Mouse (Mus musculus): ENCODE measurements around the gene Asap2. TPM values are rescaled to one million over a fixed set of nuclear protein-coding genes. Genes with fewer than 3 reads are reported as not detected.

Gene Asap2
- total and polyA plus RNA-seq, 3 experiments: 0.46 to 1.9 TPM; not detected in 1

DNA sequence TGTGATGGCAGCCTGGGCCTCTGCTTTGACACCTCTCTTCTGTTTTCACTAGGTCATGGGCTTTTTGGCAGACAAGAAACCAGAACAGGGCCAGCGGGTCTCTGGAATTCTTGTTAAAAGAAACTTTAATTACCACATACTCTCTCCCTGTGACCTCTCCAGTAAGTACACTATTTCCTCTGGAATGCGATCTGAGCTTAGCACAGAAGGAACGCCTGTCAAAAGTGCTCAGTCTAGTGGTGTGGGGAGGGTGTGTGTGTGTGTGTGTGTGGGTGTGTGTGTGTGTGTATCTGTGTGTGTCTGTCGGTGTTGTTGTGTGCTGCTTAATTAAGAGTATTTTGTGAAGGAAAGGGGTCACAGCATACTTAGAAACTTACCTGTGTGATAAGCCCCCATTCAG is 316.5 kb downstream of the Asap2 start:
- no peaks in the 10 kb centered on the region; a peak in 1 of 4 replicates for H3K36me3 ChIP-seq (ENCODE audit: control insufficient read depth in 1 of 2, insufficient read depth in 2 of 2, low read length in 2 of 2)
- H3K4me1 ChIP-seq (ENCODE audit: control insufficient read depth in 1 of 2, insufficient read depth in 2 of 2, low read length in 2 of 2): no peaks in the 10 kb centered on the region
- no peaks in the 10 kb centered on the region for H3K27me3 ChIP-seq (ENCODE audit: control insufficient read depth in 1 of 2, insufficient read depth in 2 of 2, low read length in 2 of 2)
- no peak for DNase-seq (ENCODE audit: low read depth, low spot score)
- H3K9me3 ChIP-seq (replicated peaks; ENCODE audit: insufficient read depth, low read length): no peaks in the 10 kb centered on the region
- H3K9ac ChIP-seq (ENCODE audit: control insufficient read depth, low read depth, low read length, poor library complexity, severe bottlenecking): no peak overlapping the region
- no peak overlapping the region for H3K4me3 ChIP-seq (ENCODE audit: control insufficient read depth in 1 of 2, insufficient read depth in 1 of 2, low read depth in 2 of 2, low read length in 2 of 2)
- no peaks in the 10 kb centered on the region for H3K79me2 ChIP-seq (ENCODE audit: control insufficient read depth, insufficient read depth, low read length, poor library complexity)
- H3K27ac ChIP-seq (ENCODE audit: control insufficient read depth, low read depth, low read length): no peak overlapping the region
- TF ChIP-seq ZC3H11A (IDR thresholded peaks at IDR 0.05; ENCODE audit: low read depth, low read length): no peak
- TF ChIP-seq BHLHE40 (IDR thresholded peaks at IDR 0.05; ENCODE audit: borderline replicate concordance, low read depth, low read length): no peak
- no peak for TF ChIP-seq SMC3 (IDR thresholded peaks at IDR 0.05; ENCODE audit: low read depth, low read length)
- TF ChIP-seq TAL1 (IDR thresholded peaks at IDR 0.05; ENCODE audit: low read length): no peak
- TF ChIP-seq GABPA (IDR thresholded peaks at IDR 0.05; ENCODE audit: low read depth, low read length): no peak
- TF ChIP-seq POLR2AphosphoS5 (IDR thresholded peaks at IDR 0.05; ENCODE audit: borderline replicate concordance, low read depth, low read length): no peak
- no peak for TF ChIP-seq POLR2AphosphoS2 (IDR thresholded peaks at IDR 0.05; ENCODE audit: low read length)
- no peak for TF ChIP-seq SIN3A (IDR thresholded peaks at IDR 0.05; ENCODE audit: low read length)
- no peak for TF ChIP-seq USF2 (IDR thresholded peaks at IDR 0.05; ENCODE audit: borderline replicate concordance in 1 of 2, insufficient read depth in 1 of 2, low read depth in 1 of 2, low read length in 2 of 2)
- TF ChIP-seq NELFE (IDR thresholded peaks at IDR 0.05; ENCODE audit: low read depth, low read length): no peak
- TF ChIP-seq JUND (IDR thresholded peaks at IDR 0.05; ENCODE audit: low read depth, low read length): no peak

DNA sequence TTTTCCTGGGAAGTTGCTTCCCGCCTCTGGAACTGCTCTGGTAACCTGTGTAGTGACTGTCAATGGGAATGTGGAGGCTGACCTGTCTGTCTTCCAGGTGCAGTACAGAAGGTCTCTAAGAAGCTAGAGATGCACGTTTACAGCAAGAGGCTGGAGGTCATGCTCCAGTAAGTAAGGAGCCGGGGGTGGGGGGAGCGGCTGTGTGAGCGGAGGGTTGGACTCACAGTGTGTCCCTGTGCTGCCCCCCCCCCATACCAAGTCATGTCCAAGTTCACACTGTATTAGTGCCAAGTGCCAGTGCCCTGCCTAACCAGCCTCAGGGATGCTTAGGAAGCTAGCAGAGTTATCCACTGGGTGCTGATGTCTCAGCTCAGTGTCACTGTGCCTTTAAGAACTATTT is 321.9 kb downstream of the Asap2 start:
- no peak overlapping the region for H3K4me3 ChIP-seq (ENCODE audit: control insufficient read depth in 1 of 2, insufficient read depth in 1 of 2, low read depth in 2 of 2, low read length in 2 of 2)
- H3K36me3 ChIP-seq (ENCODE audit: control insufficient read depth in 1 of 2, insufficient read depth in 2 of 2, low read length in 2 of 2): no peaks in the 10 kb centered on the region; a peak in 2 of 4 replicates
- H3K9ac ChIP-seq (ENCODE audit: control insufficient read depth, low read depth, low read length, poor library complexity, severe bottlenecking): no peak overlapping the region
- H3K4me1 ChIP-seq (ENCODE audit: control insufficient read depth in 1 of 2, insufficient read depth in 2 of 2, low read length in 2 of 2): peaks cover 0 to 2% of the 10 kb centered on the region in 2 experiments; a peak in 1 of 4 replicates
- H3K9me3 ChIP-seq (replicated peaks; ENCODE audit: insufficient read depth, low read length): no peaks in the 10 kb centered on the region
- H3K79me2 ChIP-seq (ENCODE audit: control insufficient read depth, insufficient read depth, low read length, poor library complexity): peaks cover 4% of the 10 kb centered on the region; the same call in 1 of the 2 replicates
- H3K27ac ChIP-seq (ENCODE audit: control insufficient read depth, low read depth, low read length): no peak overlapping the region
- TF ChIP-seq GABPA (IDR thresholded peaks at IDR 0.05; ENCODE audit: low read depth, low read length): no peak
- TF ChIP-seq POLR2A (IDR thresholded peaks at IDR 0.05; ENCODE audit: control insufficient read depth in 1 of 2, insufficient read depth in 1 of 2, low read depth in 1 of 2, low read length in 2 of 2, poor library complexity in 1 of 2): no peak
- TF ChIP-seq TBP (IDR thresholded peaks at IDR 0.05; ENCODE audit: low read depth, low read length): no peak
- TF ChIP-seq KAT2A (conservative IDR thresholded peaks at IDR 0.05; ENCODE audit: low read depth, low read length): no peak
- no peak for TF ChIP-seq NELFE (IDR thresholded peaks at IDR 0.05; ENCODE audit: low read depth, low read length)
- TF ChIP-seq MYC (IDR thresholded peaks at IDR 0.05; ENCODE audit: low read depth, low read length): no peak
- no peak for TF ChIP-seq ELF1 (IDR thresholded peaks at IDR 0.05; ENCODE audit: low read depth, low read length)
- no peak for TF ChIP-seq ZMIZ1 (IDR thresholded peaks at IDR 0.05; ENCODE audit: low read depth, low read length)
- TF ChIP-seq ZKSCAN1 (IDR thresholded peaks at IDR 0.05; ENCODE audit: low read depth, low read length): no peak
- TF ChIP-seq TAL1 (IDR thresholded peaks at IDR 0.05; ENCODE audit: low read length): no peak
- TF ChIP-seq CTCF (IDR thresholded peaks at IDR 0.05 in 2 of 3, conservative IDR thresholded peaks at IDR 0.05 in 1 of 3; ENCODE audit: control insufficient read depth in 1 of 3, insufficient read depth in 1 of 3, low read depth in 2 of 3, low read length in 3 of 3, poor library complexity in 1 of 3, severe bottlenecking in 1 of 3): no peak
- no peak for TF ChIP-seq RAD21 (IDR thresholded peaks at IDR 0.05; ENCODE audit: low read depth, low read length)
- TF ChIP-seq MXI1 (IDR thresholded peaks at IDR 0.05; ENCODE audit: low read depth, low read length): no peak
- DNase-seq (ENCODE audit: low read depth, low spot score): no peak
- H3K27me3 ChIP-seq (ENCODE audit: control insufficient read depth in 1 of 2, insufficient read depth in 2 of 2, low read length in 2 of 2): no peaks in the 10 kb centered on the region

Measured in MEL (cell line).